Mouse (Mus musculus) lung, postnatal 0 days (tissue): ENCODE measurements at regions not wholly inside any gene's neighbourhood (a gene's known extent, or its start where the extent isn't known, plus 50 kb on each side); places are given as distances from the start of the nearest gene placed in this dataset.

ENCODE experiments used
- ATAC-seq: fragments of 200-750 bp; cut with Nextera tagmentation; 2 replicates; pipeline ENCODE4 v1.8.0; 2017; ENCODE audit warnings: moderate library complexity
- DNase-seq: peaks from one replicate; pipeline ENCODE4 v3.0.0-alpha.2; 2016; ENCODE audit warnings: low spot score
- H3K27ac ChIP-seq: fragments of 300-500 bp; sonication (generic); 2 replicates; pipeline ENCODE4 v1.5.1; 2014; ENCODE audit warnings: antibody characterized with exemption, mild to moderate bottlenecking, low read length, mixed read lengths
- H3K27me3 ChIP-seq: fragments of 300-500 bp; sonication (generic); replicated peaks from 2 replicates; pipeline ENCODE4 v1.6.1; 2014; ENCODE audit warnings: low read length, mixed read lengths; ENCODE audit not compliant: insufficient read depth
- H3K36me3 ChIP-seq: fragments of 300-500 bp; sonication (generic); 2 replicates; pipeline ENCODE4 v1.6.1; 2014; ENCODE audit warnings: low read length, mixed read lengths; ENCODE audit not compliant: insufficient read depth
- H3K4me1 ChIP-seq: fragments of 300-500 bp; sonication (generic); 2 replicates; pipeline ENCODE4 v1.6.1; 2014; ENCODE audit warnings: antibody characterized with exemption, low read depth, low read length, mixed read lengths; ENCODE audit not compliant: insufficient read depth
- H3K4me2 ChIP-seq: fragments of 300-500 bp; sonication (generic); replicated peaks from 2 replicates; pipeline ENCODE4 v1.6.1; 2014; ENCODE audit warnings: low read depth, mild to moderate bottlenecking, low read length, moderate library complexity, mixed read lengths
- H3K4me3 ChIP-seq: fragments of 300-500 bp; sonication (generic); 2 replicates; pipeline ENCODE4 v1.5.1; 2014; ENCODE audit warnings: low read depth, low read length
- H3K9ac ChIP-seq: fragments of 300-500 bp; sonication (generic); replicated peaks from 2 replicates; pipeline ENCODE4 v1.6.1; 2014; ENCODE audit warnings: low read depth, mild to moderate bottlenecking
- H3K9me3 ChIP-seq: fragments of 300-500 bp; sonication (generic); 2 replicates; pipeline ENCODE4 v1.6.1; 2016; ENCODE audit warnings: low read length, mixed read lengths
- CTCF ChIP-seq: IDR thresholded peaks from 2 replicates; pipeline ENCODE4 v1.5.1; 2016; ENCODE audit warnings: antibody characterized with exemption, mild to moderate bottlenecking
- EP300 ChIP-seq: IDR thresholded peaks from 2 replicates; pipeline ENCODE4 v1.6.1; 2016; ENCODE audit warnings: antibody characterized with exemption, mild to moderate bottlenecking, control low read depth
- WGBS: fragments of 180-500 bp; shearing (Covaris S2); extraction: QIAGEN DNeasy Blood & Tissue Kit; methylation state at CpG from one replicate; pipeline ENCODE4 v1.1.7; 2014; 5-methylcytosine and 5-hydroxymethylcytosine counted together

DNA sequence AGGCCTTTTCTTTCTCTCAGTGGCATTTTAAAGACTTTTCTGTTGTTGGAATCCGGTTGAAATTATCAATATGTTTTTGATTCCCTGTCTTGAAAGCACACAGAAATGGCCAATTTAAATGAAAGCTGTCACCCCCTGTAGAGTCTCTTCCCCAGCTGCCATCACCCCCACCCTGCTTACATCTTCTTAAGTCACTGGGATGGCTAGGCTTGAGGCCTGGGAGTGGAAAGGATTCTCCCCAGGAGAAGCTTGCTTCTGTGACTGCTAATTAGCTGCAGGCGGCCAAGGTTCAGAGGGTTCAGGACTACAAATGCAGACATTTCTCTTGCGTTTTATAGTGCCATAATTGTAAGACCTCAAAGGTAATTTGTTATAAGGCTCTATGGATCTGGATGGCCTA lies 196.5 kb upstream of the Rasgrp1 start:
- Histone ChIP-seq H3K4me2 (no peak overlapping the region), H3K27ac (no peak overlapping the region), H3K4me1 (no peaks in the 10 kb centered on the region), H3K9ac (no peak overlapping the region), H3K4me3 (no peak overlapping the region), H3K27me3 (no peaks in the 10 kb centered on the region), H3K9me3 (no peaks in the 10 kb centered on the region), H3K36me3 (no peaks in the 10 kb centered on the region)
- WGBS = 75% methylated on average over 3 of the region's 3 CpGs
- DNase-seq (no peak), ATAC-seq (no peak)
- TF ChIP-seq EP300 (no peak), CTCF (no peak)

DNA sequence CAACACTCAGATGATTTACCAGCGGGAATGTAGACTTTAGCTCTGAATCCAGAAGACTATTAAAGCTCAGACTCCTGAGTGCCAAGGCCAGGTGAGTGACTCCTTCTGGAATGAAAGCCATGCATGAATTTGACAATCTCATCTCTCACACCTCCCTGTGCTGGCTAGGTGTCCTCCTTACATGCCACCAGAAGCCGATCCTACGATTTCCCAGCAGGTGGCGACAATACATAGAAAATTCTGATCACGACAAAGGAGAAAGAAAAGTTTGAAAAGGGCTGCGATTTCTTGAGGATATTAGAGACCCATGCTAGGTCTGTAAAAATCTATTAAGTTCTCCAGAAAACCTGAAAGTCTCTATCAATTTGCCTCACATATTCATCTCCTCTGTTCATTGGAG lies 198.7 kb upstream of the Rasgrp1 start:
- no peak for TF ChIP-seq EP300
- TF ChIP-seq CTCF = peak; percentile 82
- H3K4me2 ChIP-seq = no peak overlapping the region
- ATAC-seq = peak; percentile 40; the same call in 1 of the 2 replicates
- H3K4me1 ChIP-seq = no peaks in the 10 kb centered on the region
- no peak overlapping the region for H3K4me3 ChIP-seq
- H3K27ac ChIP-seq = no peak overlapping the region
- WGBS = 7% methylated on average over 6 of the region's 6 CpGs
- H3K36me3 ChIP-seq = no peaks in the 10 kb centered on the region
- H3K9me3 ChIP-seq = no peaks in the 10 kb centered on the region
- H3K27me3 ChIP-seq = no peaks in the 10 kb centered on the region
- no peak overlapping the region for H3K9ac ChIP-seq
- DNase-seq = peak; percentile 84

DNA sequence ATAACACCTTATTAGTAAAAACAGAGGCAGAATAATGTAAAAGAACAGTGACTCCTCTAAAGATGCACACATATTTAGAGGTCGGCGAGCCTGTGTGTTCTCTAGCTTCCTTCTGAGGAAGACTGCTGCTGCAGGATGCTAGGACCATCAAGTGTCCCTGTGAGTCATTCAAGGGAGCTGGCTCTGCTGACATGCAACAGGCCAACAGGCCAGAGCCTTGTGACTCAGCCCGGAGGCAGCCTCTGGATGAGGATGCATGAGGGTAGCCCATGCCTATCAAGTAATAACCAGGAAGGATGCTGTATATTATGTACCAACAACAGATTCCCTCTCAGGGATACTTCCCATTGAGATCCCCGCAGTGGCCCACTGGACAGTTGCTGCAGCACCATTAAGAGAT lies 199.5 kb upstream of the Rasgrp1 start:
- DNase-seq = no peak
- no peaks in the 10 kb centered on the region for H3K9me3 ChIP-seq
- no peaks in the 10 kb centered on the region for H3K27me3 ChIP-seq
- ATAC-seq = peak; percentile 23; the same call in 1 of the 2 replicates
- H3K36me3 ChIP-seq = no peaks in the 10 kb centered on the region
- H3K27ac ChIP-seq = no peak overlapping the region
- H3K4me2 ChIP-seq = no peak overlapping the region
- WGBS = 59% methylated on average over 4 of the region's 4 CpGs
- no peaks in the 10 kb centered on the region for H3K4me1 ChIP-seq
- H3K9ac ChIP-seq = no peak overlapping the region
- TF ChIP-seq EP300 = no peak
- TF ChIP-seq CTCF = no peak
- no peak overlapping the region for H3K4me3 ChIP-seq

DNA sequence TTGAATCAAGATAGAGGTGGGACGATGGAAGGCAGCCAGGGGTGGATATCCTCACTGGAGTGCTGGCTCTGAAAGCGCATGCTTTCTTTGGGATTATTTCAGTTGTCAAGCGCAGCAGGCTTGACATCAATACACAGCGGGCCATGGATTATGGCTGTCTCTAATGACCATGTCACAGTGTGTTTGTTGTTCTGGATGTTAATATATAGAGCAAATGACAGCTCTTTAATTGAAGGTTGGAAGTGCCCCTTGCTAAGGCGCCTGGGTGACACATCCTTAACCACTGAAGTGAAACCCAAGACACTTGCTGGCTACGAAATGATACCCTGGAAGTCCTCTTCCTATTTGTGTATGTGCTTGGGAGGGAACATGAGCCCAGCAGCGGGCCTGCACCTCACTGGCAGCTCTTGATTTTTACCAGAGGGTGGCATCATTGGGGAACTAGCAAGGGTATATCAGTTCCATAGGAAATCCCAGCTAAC lies 200.5 kb upstream of the Rasgrp1 start:
- peak; percentile 29 for DNase-seq
- 74% methylated on average over 7 of the region's 7 CpGs for WGBS
- no peak for ATAC-seq

DNA sequence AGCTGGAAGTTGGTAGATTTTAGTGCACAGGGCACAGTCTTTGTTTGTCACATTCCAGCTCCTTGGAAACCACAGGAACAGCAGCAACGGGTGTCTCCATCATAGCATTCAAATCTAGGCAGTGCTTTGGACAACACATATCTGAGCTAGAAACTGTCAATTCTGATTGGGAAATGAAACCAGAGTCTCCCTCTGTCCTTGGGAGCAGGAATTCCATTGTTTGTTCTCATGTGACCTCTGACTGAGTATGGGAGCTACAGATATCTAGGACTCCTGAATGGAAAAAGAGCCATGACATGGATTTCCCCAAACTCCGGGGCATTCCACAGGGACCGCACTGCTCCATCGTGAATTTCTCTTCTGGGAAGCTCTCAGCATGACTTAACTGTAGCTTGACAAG lies 205.5 kb upstream of the Rasgrp1 start:
- Histone ChIP-seq H3K27ac (no peak overlapping the region), H3K4me2 (no peak overlapping the region), H3K36me3 (no peaks in the 10 kb centered on the region), H3K4me1 (no peaks in the 10 kb centered on the region; the same call in 1 of the 2 replicates), H3K4me3 (no peak overlapping the region), H3K9me3 (no peaks in the 10 kb centered on the region), H3K9ac (no peak overlapping the region), H3K27me3 (no peaks in the 10 kb centered on the region)
- TF ChIP-seq EP300 (no peak), CTCF (no peak)
- 69% methylated on average over 4 of the region's 4 CpGs for WGBS
- no peak for DNase-seq
- ATAC-seq = no peak

More for the DNA sequence above, 200.5 kb upstream of the Rasgrp1 start:
- H3K27me3 ChIP-seq = no peaks in the 10 kb centered on the region
- H3K4me2 ChIP-seq = no peak overlapping the region
- H3K36me3 ChIP-seq = no peaks in the 10 kb centered on the region
- no peak overlapping the region for H3K9ac ChIP-seq
- peak; percentile 39; the same call in 1 of the 2 replicates for TF ChIP-seq CTCF
- TF ChIP-seq EP300 = no peak
- H3K4me1 ChIP-seq = no peaks in the 10 kb centered on the region
- H3K4me3 ChIP-seq = no peak overlapping the region
- H3K27ac ChIP-seq = no peak overlapping the region
- no peaks in the 10 kb centered on the region for H3K9me3 ChIP-seq

DNA sequence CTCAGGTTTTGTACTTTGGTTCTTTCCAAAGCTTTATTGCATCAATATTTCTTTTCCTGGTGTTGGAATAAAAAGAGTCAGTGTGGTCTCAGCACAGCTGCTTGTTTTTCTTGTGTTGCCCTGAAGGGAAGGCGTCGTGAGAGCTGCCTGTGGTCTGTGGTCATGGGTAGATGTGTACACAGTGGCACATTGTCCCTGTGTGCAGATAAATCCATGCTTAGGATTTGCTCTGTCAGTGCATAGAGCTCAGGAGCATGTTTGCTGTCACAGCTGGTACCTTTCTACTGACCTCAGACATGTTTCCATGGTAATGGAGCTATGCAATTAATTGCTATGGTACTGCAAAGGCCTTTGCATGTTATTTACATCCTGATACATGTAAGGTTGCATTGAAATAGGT lies 213.5 kb upstream of the Rasgrp1 start:
- H3K4me3 ChIP-seq = no peak overlapping the region
- no peak for TF ChIP-seq CTCF
- TF ChIP-seq EP300 = no peak
- no peaks in the 10 kb centered on the region for H3K4me1 ChIP-seq
- no peak for ATAC-seq
- H3K27ac ChIP-seq = no peak overlapping the region
- no peaks in the 10 kb centered on the region for H3K27me3 ChIP-seq
- no peak overlapping the region for H3K4me2 ChIP-seq
- H3K36me3 ChIP-seq = no peaks in the 10 kb centered on the region
- DNase-seq = no peak
- H3K9ac ChIP-seq = no peak overlapping the region
- no peaks in the 10 kb centered on the region for H3K9me3 ChIP-seq
- WGBS = 59% methylated on average over 2 of the region's 2 CpGs

DNA sequence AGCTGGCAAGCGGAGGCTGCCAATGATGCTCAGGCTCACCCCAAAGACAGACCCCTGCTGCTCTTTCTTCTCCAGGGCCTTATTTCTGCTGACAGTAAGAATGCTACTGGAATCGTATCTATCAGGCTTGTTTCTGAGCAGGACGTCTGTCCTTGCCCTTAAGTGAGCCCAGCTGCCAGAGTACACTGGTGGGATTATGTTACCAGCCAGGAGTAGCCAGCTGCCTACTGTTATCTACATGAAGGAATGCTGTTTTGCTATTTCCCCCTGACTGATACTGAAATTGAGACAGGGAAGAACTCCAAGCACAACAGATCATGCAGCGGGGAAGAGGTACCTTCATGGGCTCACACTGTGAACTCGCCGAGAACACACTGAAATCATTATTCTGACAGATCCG lies 228.2 kb upstream of the Rasgrp1 start:
- DNase-seq = no peak
- no peak for ATAC-seq
- Histone ChIP-seq H3K9ac (no peak overlapping the region), H3K36me3 (no peaks in the 10 kb centered on the region), H3K4me1 (no peaks in the 10 kb centered on the region), H3K4me3 (no peak overlapping the region), H3K4me2 (no peak overlapping the region), H3K27me3 (no peaks in the 10 kb centered on the region), H3K27ac (no peak overlapping the region), H3K9me3 (no peaks in the 10 kb centered on the region)
- 71% methylated on average over 7 of the region's 7 CpGs for WGBS
- TF ChIP-seq CTCF (no peak), EP300 (no peak)
